Mouse (Mus musculus) frontal cortex, adult 2 months (tissue): Measurements from ENCODE around the gene Hsd17b10. TPM values are rescaled to one million over a fixed set of nuclear protein-coding genes. Genes with fewer than 3 reads are reported as not detected.

Experiments
- DNase-seq, 2 experiments: peaks; one replicate each; pipeline ENCODE4 v3.0.0; 2022; ENCODE audit warnings: low spot score in 1 of 2; ENCODE audit errors: extremely low spot score in 1 of 2
- polyA plus RNA-seq: library from polyadenylated mRNA; depleted of rRNA; stranded (reverse); fragments of >200 nt; gene quantifications from 2 replicates; pipeline ENCODE4 v1.2.3, GENCODE M21; 2012; rRNA removed

Gene Hsd17b10
- polyA plus RNA-seq = 31.5 and 36.3 TPM in 2 replicates

GRCm38 (mm10) chrX:152001737-152002710 lies at the start of gene Hsd17b10:
TSS of gene Hsd17b10 (plus strand) at chrX:152001845.
- peak; percentile 61 to 83 for DNase-seq

GRCm38 (mm10) chrX:151999006-151999710 lies 2.5 kb upstream of the Hsd17b10 start:
- DNase-seq = no peak

DNA sequence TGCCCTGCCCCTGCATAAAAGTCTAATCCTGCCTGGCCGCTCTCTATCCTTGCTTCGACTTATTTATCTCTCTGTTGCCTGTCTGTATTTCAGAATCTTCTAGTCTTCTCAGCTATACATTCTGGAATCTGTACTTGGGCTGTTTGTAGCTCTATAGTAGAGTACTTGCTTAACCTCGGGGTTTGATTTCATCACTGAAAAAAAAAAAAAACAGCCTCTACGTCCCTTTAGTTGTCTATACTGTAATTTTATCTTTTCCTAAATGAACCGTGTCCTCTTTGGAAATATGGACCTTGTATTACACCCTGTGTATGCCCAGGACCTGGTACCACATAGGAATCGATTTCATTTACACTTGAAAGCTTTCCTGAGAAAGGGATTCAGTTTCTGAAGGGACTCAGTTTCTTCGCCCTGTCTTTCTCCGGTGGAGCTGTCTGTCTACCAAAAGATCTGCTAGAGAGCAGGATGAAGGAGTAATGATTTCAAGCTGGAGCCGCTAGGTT lies 412 bp upstream of the Hsd17b10 start:
- DNase-seq = no peak

DNA sequence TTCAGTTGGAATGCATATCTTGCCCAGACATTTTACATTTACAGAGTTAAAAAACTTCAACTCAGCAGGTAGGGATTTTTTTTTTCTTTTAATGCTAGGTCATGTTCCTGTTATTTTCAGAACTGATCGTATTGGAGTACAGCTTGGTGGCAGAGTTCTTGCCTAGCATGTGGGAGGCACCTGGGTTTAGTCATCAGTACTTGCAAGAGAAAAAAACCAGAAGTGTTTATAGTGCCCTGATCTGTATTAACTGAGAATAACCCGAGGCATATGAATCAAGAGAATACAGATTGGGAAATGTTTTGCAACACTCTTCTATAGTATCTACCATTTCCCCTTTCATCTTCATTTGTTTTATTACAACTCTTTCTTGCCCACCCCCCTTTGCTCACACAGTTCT lies 1.2 kb downstream of the Hsd17b10 start:
- no peak for DNase-seq

DNA sequence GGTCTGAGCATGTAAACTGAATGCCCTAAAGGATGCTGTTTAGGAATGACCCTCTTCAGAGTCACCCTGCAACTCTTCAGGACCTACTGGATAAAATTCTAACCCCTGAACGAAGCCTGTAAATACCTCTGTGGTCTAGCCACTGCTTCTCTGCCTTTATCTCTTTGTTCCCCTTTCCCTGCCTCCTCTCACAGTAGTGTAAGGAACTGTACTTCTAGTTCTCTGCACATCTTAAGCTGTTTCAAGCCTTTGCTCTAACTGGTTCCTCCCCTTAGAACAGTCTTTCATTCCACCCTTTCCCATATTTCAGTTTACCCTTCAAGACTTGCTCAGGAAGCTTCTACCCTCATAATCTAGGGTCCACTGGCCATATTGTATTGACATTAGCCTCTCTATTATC lies 6.2 kb downstream of the Hsd17b10 start:
- DNase-seq = no peak

DNA sequence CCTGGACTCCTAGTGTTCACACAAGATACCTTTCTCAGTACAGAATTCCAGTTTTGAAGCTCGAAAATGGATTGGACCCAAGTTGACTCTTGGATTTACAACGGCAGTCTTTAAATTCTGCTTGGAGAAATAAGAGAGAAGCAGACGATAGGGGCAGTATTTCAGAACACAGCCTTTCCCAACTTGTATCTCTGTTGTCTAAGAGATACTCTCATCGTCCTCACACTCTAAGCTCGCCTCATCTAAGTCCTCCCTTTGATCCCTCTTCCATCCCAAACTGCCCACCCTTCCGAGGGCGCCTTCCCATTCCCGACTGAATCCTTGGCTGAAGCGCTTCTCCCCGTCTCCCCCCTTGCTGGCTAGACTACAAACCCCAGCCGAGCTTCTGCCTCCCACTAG lies 14.1 kb downstream of the Hsd17b10 start:
- no peak for DNase-seq

- DNase-seq = peak; percentile 90 to 94
These were observed 14.8 kb downstream of the Hsd17b10 start, which contains the start of the genes Ribc1 and Smc1a for GRCm38 (mm10) chrX:152016151-152017145. TSS of gene Ribc1 (minus strand) at chrX:152016295. TSS of gene Smc1a (plus strand) at chrX:152016428.

- peak in 1 of 2 experiments; percentile 4 for DNase-seq
These were observed 15.5 kb downstream of the Hsd17b10 start for GRCm38 (mm10) chrX:152017186-152017585.

DNA sequence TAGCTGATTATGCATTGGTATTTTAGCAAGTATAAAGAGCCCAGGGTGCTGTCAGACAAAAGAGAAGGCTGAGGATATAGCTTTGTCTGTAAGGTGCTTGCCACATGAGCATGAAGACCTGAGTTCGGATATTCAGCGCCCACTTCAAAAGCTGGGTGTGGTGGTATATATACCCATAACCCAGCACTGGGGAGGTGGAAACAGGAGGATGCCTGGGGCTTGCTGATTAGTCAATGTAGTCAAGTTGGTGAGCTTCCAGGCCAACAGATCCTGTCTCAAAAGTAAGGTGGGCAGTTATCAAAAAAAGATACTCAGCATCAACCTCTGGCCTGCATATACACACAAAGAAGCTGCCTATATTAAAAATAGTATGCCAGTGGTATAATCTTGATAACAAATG lies 17.6 kb downstream of the Hsd17b10 start:
- DNase-seq = no peak

DNA sequence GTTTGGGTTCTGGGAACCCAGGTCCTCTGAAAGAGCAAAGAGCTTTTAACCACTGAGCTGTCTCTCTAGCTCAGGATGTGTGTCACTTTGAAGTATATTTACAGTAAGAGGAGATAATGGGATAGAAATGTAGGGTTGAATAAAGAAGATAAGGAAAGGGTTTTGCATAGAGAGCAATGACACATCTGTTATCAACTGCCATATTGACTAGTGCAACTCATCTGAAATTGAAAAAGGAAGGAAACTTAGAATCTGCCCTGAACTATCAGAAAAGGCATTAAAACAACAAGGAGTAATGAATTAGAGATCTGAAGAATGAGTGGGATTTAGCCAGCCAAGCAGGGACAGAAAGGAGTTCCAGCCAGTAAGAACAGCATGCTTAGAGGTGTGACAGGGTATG lies 38.2 kb downstream of the Hsd17b10 start:
- DNase-seq = no peak

GRCm38 (mm10) chrX:152047230-152047629 lies 45.6 kb downstream of the Hsd17b10 start:
- peak in 1 of 2 experiments; percentile 6 for DNase-seq

GRCm38 (mm10) chrX:152052546-152052945 lies 50.9 kb downstream of the Hsd17b10 start:
- DNase-seq = no peak

Other genes with a start within 250 kb of the Hsd17b10 start
- 86.3 and 106 TPM in 2 replicates for gene Huwe1, start 201.0 kb upstream of the Hsd17b10 start, polyA plus RNA-seq
- gene Ribc1, start 14.4 kb downstream of the Hsd17b10 start, polyA plus RNA-seq = 0.32 and 0.46 TPM in 2 replicates
- gene Smc1a, start 14.6 kb downstream of the Hsd17b10 start, polyA plus RNA-seq = 44.1 and 47.0 TPM in 2 replicates
- gene Iqsec2, start 142.4 kb downstream of the Hsd17b10 start, polyA plus RNA-seq = 54.6 and 62.1 TPM in 2 replicates
- gene Kdm5c, start 231.2 kb downstream of the Hsd17b10 start, polyA plus RNA-seq = 25.7 and 36.9 TPM in 2 replicates